Mouse (Mus musculus) stomach, embryonic 14.5 days (tissue): ENCODE results near the gene Mapkapk2. TPM values are rescaled to one million over a fixed set of nuclear protein-coding genes. Genes with fewer than 3 reads are reported as not detected.

ENCODE experiments used
- ATAC-seq: fragments of 200-750 bp; cut with Nextera tagmentation; 2 replicates; pipeline ENCODE4 v1.8.0; 2017; ENCODE audit warnings: low read depth, moderate TSS enrichment; ENCODE audit not compliant: insufficient number of reproducible peaks, insufficient read depth, low FRiP score
- H3K27ac ChIP-seq: fragments of 300-500 bp; sonication (generic); 2 replicates; pipeline ENCODE4 v1.5.1; 2014; ENCODE audit warnings: mild to moderate bottlenecking, low read length, moderate library complexity, mixed read lengths
- H3K27me3 ChIP-seq: fragments of 300-500 bp; sonication (generic); 2 replicates; pipeline ENCODE4 v1.6.1; 2014; ENCODE audit warnings: low read length, control low read depth, mixed read lengths; ENCODE audit not compliant: control insufficient read depth, insufficient read depth
- H3K36me3 ChIP-seq: fragments of 300-500 bp; sonication (generic); 2 replicates; pipeline ENCODE4 v1.6.1; 2014; ENCODE audit warnings: mild to moderate bottlenecking, control low read depth, low read length, moderate library complexity, mixed read lengths; ENCODE audit not compliant: control insufficient read depth, insufficient read depth
- H3K4me1 ChIP-seq: fragments of 300-500 bp; sonication (generic); 2 replicates; pipeline ENCODE4 v1.6.1; 2014; ENCODE audit warnings: low read length, control low read depth, mixed read lengths; ENCODE audit not compliant: control insufficient read depth, insufficient read depth
- H3K4me2 ChIP-seq: fragments of 300-500 bp; sonication (generic); replicated peaks from 2 replicates; pipeline ENCODE4 v1.6.1; 2014; ENCODE audit warnings: low read depth, low read length, control low read depth
- H3K4me3 ChIP-seq: fragments of 300-500 bp; sonication (generic); 2 replicates; pipeline ENCODE4 v1.5.1; 2014; ENCODE audit warnings: low read depth, low read length, control low read depth
- H3K9ac ChIP-seq: fragments of 300-500 bp; sonication (generic); replicated peaks from 2 replicates; pipeline ENCODE4 v1.6.1; 2014; ENCODE audit warnings: low read depth, mild to moderate bottlenecking, control low read depth, low read length, moderate library complexity, mixed read lengths
- H3K9me3 ChIP-seq: fragments of 300-500 bp; sonication (generic); 2 replicates; pipeline ENCODE4 v1.6.1; 2016; ENCODE audit warnings: low read depth, low read length, control low read depth; ENCODE audit not compliant: control insufficient read depth
- WGBS: fragments of 180-500 bp; shearing (Covaris S2); extraction: QIAGEN DNeasy Blood & Tissue Kit; methylation state at CpG from one replicate; pipeline ENCODE4 v1.1.7; 2014; 5-methylcytosine and 5-hydroxymethylcytosine counted together
- polyA plus RNA-seq: library from polyadenylated mRNA; unstranded; fragments of >200 nt; fragmentation: Nextera tagmentation; extraction: Ambion mirVana; gene quantifications from 2 replicates; pipeline ENCODE4 v1.2.1, GENCODE M21; 2014

Mapkapk2 gene
- polyA plus RNA-seq, 1 experiment from 2014 or later = 56.5 TPM

- no peak overlapping the region for H3K27ac ChIP-seq
- H3K9me3 ChIP-seq = no peaks in the 10 kb centered on the region
- H3K36me3 ChIP-seq = no peaks in the 10 kb centered on the region
- H3K4me1 ChIP-seq = peaks cover 84% of the 10 kb centered on the region
- H3K4me2 ChIP-seq = no peak overlapping the region
- WGBS = 56% methylated on average over 5 of the region's 5 CpGs
- H3K4me3 ChIP-seq = no peak overlapping the region
- H3K27me3 ChIP-seq = no peaks in the 10 kb centered on the region
- no peak overlapping the region for H3K9ac ChIP-seq
- ATAC-seq = no peak
These were observed 7.4 kb downstream of the Mapkapk2 start for GRCm38 (mm10) chr1:131090261-131090660.

- no peaks in the 10 kb centered on the region for H3K36me3 ChIP-seq
- no peak overlapping the region for H3K4me3 ChIP-seq
- 69% methylated on average over 2 of the region's 2 CpGs for WGBS
- H3K9ac ChIP-seq = no peak overlapping the region
- H3K9me3 ChIP-seq = no peaks in the 10 kb centered on the region
- H3K27me3 ChIP-seq = no peaks in the 10 kb centered on the region
- no peak overlapping the region for H3K4me2 ChIP-seq
- ATAC-seq = no peak
- H3K27ac ChIP-seq = no peak overlapping the region
- H3K4me1 ChIP-seq = peaks cover 84% of the 10 kb centered on the region
These were observed 8.0 kb downstream of the Mapkapk2 start for GRCm38 (mm10) chr1:131089525-131090127.

GRCm38 (mm10) chr1:131088547-131088946, 9.1 kb downstream of the Mapkapk2 start:
- ATAC-seq = no peak
- Histone ChIP-seq H3K4me3 (no peak overlapping the region), H3K36me3 (no peaks in the 10 kb centered on the region), H3K27me3 (no peaks in the 10 kb centered on the region), H3K4me2 (no peak overlapping the region), H3K27ac (no peak overlapping the region), H3K9ac (no peak overlapping the region), H3K4me1 (peaks cover 85% of the 10 kb centered on the region), H3K9me3 (no peaks in the 10 kb centered on the region)
- WGBS = 45% methylated on average over 11 of the region's 11 CpGs

- H3K4me2 ChIP-seq = no peak overlapping the region
- no peak overlapping the region for H3K4me3 ChIP-seq
- no peak for ATAC-seq
- H3K9ac ChIP-seq = no peak overlapping the region
- no peaks in the 10 kb centered on the region for H3K36me3 ChIP-seq
- peaks cover 91% of the 10 kb centered on the region for H3K4me1 ChIP-seq
- no peaks in the 10 kb centered on the region for H3K27me3 ChIP-seq
- H3K9me3 ChIP-seq = no peaks in the 10 kb centered on the region
- no peak overlapping the region for H3K27ac ChIP-seq
- 39% methylated on average over 7 of the region's 7 CpGs for whole genome bisulfite sequencing
These were observed 10.7 kb downstream of the Mapkapk2 start for GRCm38 (mm10) chr1:131086907-131087306.

- 27% methylated on average over 4 of the region's 4 CpGs for WGBS
- Histone ChIP-seq H3K9ac (no peak overlapping the region), H3K27me3 (no peaks in the 10 kb centered on the region), H3K4me1 (peaks cover 93% of the 10 kb centered on the region), H3K9me3 (no peaks in the 10 kb centered on the region), H3K4me3 (no peak overlapping the region), H3K4me2 (no peak overlapping the region), H3K36me3 (no peaks in the 10 kb centered on the region), H3K27ac (no peak overlapping the region)
- ATAC-seq = no peak
These were observed 11.5 kb downstream of the Mapkapk2 start for GRCm38 (mm10) chr1:131085957-131086739.

- H3K9ac ChIP-seq = no peak overlapping the region
- 64% methylated on average over 3 of the region's 3 CpGs for WGBS
- no peaks in the 10 kb centered on the region for H3K36me3 ChIP-seq
- no peak overlapping the region for H3K27ac ChIP-seq
- peaks cover 90% of the 10 kb centered on the region for H3K4me1 ChIP-seq
- H3K9me3 ChIP-seq = no peaks in the 10 kb centered on the region
- no peak overlapping the region for H3K4me2 ChIP-seq
- H3K27me3 ChIP-seq = no peaks in the 10 kb centered on the region
- no peak for ATAC-seq
- H3K4me3 ChIP-seq = no peak overlapping the region
These were observed 12.4 kb downstream of the Mapkapk2 start for GRCm38 (mm10) chr1:131085272-131085671.

- H3K9me3 ChIP-seq = no peaks in the 10 kb centered on the region
- H3K27ac ChIP-seq = peak overlapping the region; percentile 90; the same call in 1 of the 2 replicates
- peak; percentile 65 for ATAC-seq
- peak overlapping the region; percentile 26; the same call in 1 of the 2 replicates for H3K4me2 ChIP-seq
- 22% methylated on average over 8 of the region's 8 CpGs for WGBS
- H3K4me1 ChIP-seq = peaks cover 90% of the 10 kb centered on the region
- H3K27me3 ChIP-seq = no peaks in the 10 kb centered on the region
- no peak overlapping the region for H3K9ac ChIP-seq
- H3K4me3 ChIP-seq = no peak overlapping the region
- H3K36me3 ChIP-seq = no peaks in the 10 kb centered on the region
These were observed 13.3 kb downstream of the Mapkapk2 start for GRCm38 (mm10) chr1:131084289-131084688.

- peak; percentile 46; the same call in 1 of the 2 replicates for ATAC-seq
- WGBS = 9% methylated on average over 4 of the region's 4 CpGs
- H3K9ac ChIP-seq = no peak overlapping the region
- H3K4me3 ChIP-seq = no peak overlapping the region
- H3K36me3 ChIP-seq = no peaks in the 10 kb centered on the region
- no peaks in the 10 kb centered on the region for H3K27me3 ChIP-seq
- peak overlapping the region; percentile 90 for H3K27ac ChIP-seq
- peak overlapping the region; percentile 26 for H3K4me2 ChIP-seq
- no peaks in the 10 kb centered on the region for H3K9me3 ChIP-seq
- H3K4me1 ChIP-seq = peaks cover 90% of the 10 kb centered on the region
These were observed 14.0 kb downstream of the Mapkapk2 start for GRCm38 (mm10) chr1:131083609-131084008.
